Mouse (Mus musculus): Measurements from ENCODE around the gene Btc.

Btc gene

GRCm38 (mm10) chr5:91321840-91322239 lies 81.0 kb downstream of the Btc start:
- in situ Hi-C loops (cut with MboI, MseI), result no loop called here

GRCm38 (mm10) chr5:91320348-91320747 lies 82.4 kb downstream of the Btc start:
- in situ Hi-C loops (cut with MboI, MseI), result no loop called here

GRCm38 (mm10) chr5:91313971-91314370 lies 88.8 kb downstream of the Btc start:
- in situ Hi-C loops (cut with MboI, MseI), result no loop called here

- in situ Hi-C loops (cut with MboI, MseI), result no loop called here
These were observed 91.0 kb downstream of the Btc start for GRCm38 (mm10) chr5:91311767-91312166.

GRCm38 (mm10) chr5:91308576-91308975 lies 94.2 kb downstream of the Btc start:
- in situ Hi-C loops (cut with MboI, MseI), result loop anchor here (5.0 to 10.0 kb wide), 4 partner anchors 271 to 361 kb away; no protein-coding TSS in a partner anchor

GRCm38 (mm10) chr5:91307907-91308306 lies 94.9 kb downstream of the Btc start:
- in situ Hi-C loops (cut with MboI, MseI), result loop anchor here (5.0 to 10.0 kb wide), 4 partner anchors 271 to 361 kb away; no protein-coding TSS in a partner anchor

Data from T-helper 17 cell (primary cell).